Mouse (Mus musculus) kidney, postnatal 0 days (tissue): ENCODE measurements around the gene Arf1. TPM values are rescaled to one million over a fixed set of nuclear protein-coding genes. Genes with fewer than 3 reads are reported as not detected.

ENCODE experiments used
- ATAC-seq: fragments of 200-750 bp; cut with Nextera tagmentation; replicated peaks from 2 replicates; pipeline ENCODE4 v1.8.0; 2017; ENCODE audit warnings: low read depth, moderate number of reproducible peaks, moderate TSS enrichment, moderate library complexity; ENCODE audit not compliant: low FRiP score
- DNase-seq: peaks from one replicate; pipeline ENCODE4 v3.0.0-alpha.2; 2016; ENCODE audit warnings: low spot score
- H3K27ac ChIP-seq: fragments of 300-500 bp; sonication (generic); 2 replicates; pipeline ENCODE4 v1.5.1; 2014; ENCODE audit warnings: mild to moderate bottlenecking
- H3K27me3 ChIP-seq: fragments of 300-500 bp; sonication (generic); 2 replicates; pipeline ENCODE4 v1.6.1; 2014; ENCODE audit warnings: low read length, mixed read lengths; ENCODE audit not compliant: insufficient read depth
- H3K36me3 ChIP-seq: fragments of 300-500 bp; sonication (generic); 2 replicates; pipeline ENCODE4 v1.6.1; 2014; ENCODE audit warnings: low read length, mixed read lengths; ENCODE audit not compliant: insufficient read depth
- H3K4me1 ChIP-seq: fragments of 300-500 bp; sonication (generic); replicated peaks from 2 replicates; pipeline ENCODE4 v1.6.1; 2014; ENCODE audit warnings: antibody characterized with exemption, low read length, mixed read lengths; ENCODE audit not compliant: insufficient read depth
- H3K4me2 ChIP-seq: fragments of 300-500 bp; sonication (generic); 2 replicates; pipeline ENCODE4 v1.6.1; 2014; ENCODE audit warnings: mild to moderate bottlenecking, low read length, moderate library complexity, mixed read lengths
- H3K4me3 ChIP-seq: fragments of 300-500 bp; sonication (generic); replicated peaks from 2 replicates; pipeline ENCODE4 v1.5.1; 2014; ENCODE audit warnings: low read depth, low read length
- H3K9ac ChIP-seq: fragments of 300-500 bp; sonication (generic); 2 replicates; pipeline ENCODE4 v1.6.1; 2014; ENCODE audit warnings: low read depth, low read length
- H3K9me3 ChIP-seq: fragments of 300-500 bp; sonication (generic); replicated peaks from 2 replicates; pipeline ENCODE4 v1.6.1; 2016; ENCODE audit warnings: low read length, inconsistent platforms, mixed read lengths
- CTCF ChIP-seq: IDR thresholded peaks from 2 replicates; pipeline ENCODE4 v1.5.1; 2016; ENCODE audit warnings: antibody characterized with exemption, low read depth, mild to moderate bottlenecking, moderate library complexity
- WGBS: fragments of 180-500 bp; shearing (Covaris S2); extraction: QIAGEN DNeasy Blood & Tissue Kit; methylation state at CpG from one replicate; pipeline ENCODE4 v1.1.7; 2014; 5-methylcytosine and 5-hydroxymethylcytosine counted together
- polyA plus RNA-seq: library from polyadenylated mRNA; unstranded; fragments of >200 nt; fragmentation: Nextera tagmentation; extraction: Ambion mirVana; gene quantifications from 2 replicates; pipeline ENCODE4 v1.2.1, GENCODE M21; 2015

Gene Arf1
- polyA plus RNA-seq, 1 experiment from 2014 or later, result 670 TPM

GRCm38 (mm10) chr11:59263870-59264563, 35.9 kb upstream of the Arf1 start:
- Histone ChIP-seq H3K4me3 (peak overlapping the region; percentile 48), H3K9ac (peak overlapping the region; percentile 57), H3K27ac (no peak overlapping the region), H3K27me3 (no peaks in the 10 kb centered on the region; the same call in 1 of the 2 replicates), H3K4me1 (0 out of 2 replicates have a peak, but pooled peaks cover 9% of the 10 kb centered on the region), H3K4me2 (peak overlapping the region; percentile 88), H3K36me3 (no peaks in the 10 kb centered on the region), H3K9me3 (no peaks in the 10 kb centered on the region)
- TF ChIP-seq CTCF, result peak; percentile 43
- DNase-seq (peak; percentile 47), ATAC-seq (peak; percentile 49)
- WGBS, result under 1% methylated on average over 56 of the region's 56 CpGs

- DNase-seq (no peak), ATAC-seq (no peak)
- Histone ChIP-seq H3K36me3 (no peaks in the 10 kb centered on the region), H3K27ac (no peak overlapping the region), H3K4me1 (0 out of 2 replicates have a peak, but pooled peaks cover 9% of the 10 kb centered on the region), H3K9ac (no peak overlapping the region), H3K9me3 (no peaks in the 10 kb centered on the region), H3K4me2 (no peak overlapping the region), H3K27me3 (no peaks in the 10 kb centered on the region; the same call in 1 of the 2 replicates), H3K4me3 (no peak overlapping the region)
- TF ChIP-seq CTCF, result no peak
Observed at GRCm38 (mm10) chr11:59262308-59262707, 34.2 kb upstream of the Arf1 start.

GRCm38 (mm10) chr11:59260706-59261493, 32.8 kb upstream of the Arf1 start:
- Histone ChIP-seq H3K27ac (no peak overlapping the region), H3K9me3 (no peaks in the 10 kb centered on the region), H3K36me3 (no peaks in the 10 kb centered on the region), H3K9ac (no peak overlapping the region), H3K4me2 (no peak overlapping the region), H3K4me1 (0 out of 2 replicates have a peak, but pooled peaks cover 9% of the 10 kb centered on the region), H3K27me3 (no peaks in the 10 kb centered on the region), H3K4me3 (no peak overlapping the region)
- DNase-seq, result no peak
- 80% methylated on average over 10 of the region's 10 CpGs for WGBS
- ATAC-seq, result no peak
- no peak for TF ChIP-seq CTCF

GRCm38 (mm10) chr11:59259647-59260046, 31.6 kb upstream of the Arf1 start:
- H3K9ac ChIP-seq, result no peak overlapping the region
- no peaks in the 10 kb centered on the region for H3K27me3 ChIP-seq
- DNase-seq (no peak), ATAC-seq (no peak)
- H3K4me3 ChIP-seq, result no peak overlapping the region
- H3K4me2 ChIP-seq, result no peak overlapping the region
- H3K9me3 ChIP-seq, result no peaks in the 10 kb centered on the region
- no peak for TF ChIP-seq CTCF
- 0 out of 2 replicates have a peak, but pooled peaks cover 9% of the 10 kb centered on the region for H3K4me1 ChIP-seq
- 87% methylated on average over 7 of the region's 7 CpGs for WGBS
- H3K36me3 ChIP-seq, result no peaks in the 10 kb centered on the region
- H3K27ac ChIP-seq, result no peak overlapping the region

- H3K36me3 ChIP-seq, result no peaks in the 10 kb centered on the region
- no peak overlapping the region for H3K9ac ChIP-seq
- ATAC-seq (no peak), DNase-seq (no peak)
- WGBS, result 53% methylated on average over 10 of the region's 10 CpGs
- no peaks in the 10 kb centered on the region for H3K4me1 ChIP-seq
- H3K4me2 ChIP-seq, result no peak overlapping the region
- no peaks in the 10 kb centered on the region for H3K27me3 ChIP-seq
- no peaks in the 10 kb centered on the region for H3K9me3 ChIP-seq
- TF ChIP-seq CTCF, result no peak
- no peak overlapping the region for H3K4me3 ChIP-seq
- H3K27ac ChIP-seq, result no peak overlapping the region
Observed at GRCm38 (mm10) chr11:59248101-59248500, 20.0 kb upstream of the Arf1 start.

GRCm38 (mm10) chr11:59243856-59244255, 15.8 kb upstream of the Arf1 start:
- DNase-seq (no peak), ATAC-seq (no peak)
- no peak for TF ChIP-seq CTCF

More at GRCm38 (mm10) chr11:59243856-59244255, 15.8 kb upstream of the Arf1 start:
- Histone ChIP-seq H3K36me3 (no peaks in the 10 kb centered on the region), H3K4me1 (no peaks in the 10 kb centered on the region; the same call in 1 of the 2 replicates), H3K4me3 (no peak overlapping the region), H3K27ac (no peak overlapping the region), H3K4me2 (no peak overlapping the region), H3K27me3 (no peaks in the 10 kb centered on the region), H3K9me3 (no peaks in the 10 kb centered on the region), H3K9ac (no peak overlapping the region)
- WGBS, result 12% methylated on average over 6 of the region's 6 CpGs
